Mouse (Mus musculus) kidney, adult 11 months (tissue): Measurements from ENCODE around the gene Atg13.
A peak's percentile ranks its signal among the peaks of the same experiment; 100 is the strongest.
"Not testable (repeated sequence)": the region's sequence is repeated elsewhere in the genome, so short reads cannot be mapped to it uniquely, and the experiment has no call there.

Source experiments
- DNase-seq: peaks from one replicate; pipeline ENCODE4 v3.0.0; 2022

The Atg13 gene

DNA sequence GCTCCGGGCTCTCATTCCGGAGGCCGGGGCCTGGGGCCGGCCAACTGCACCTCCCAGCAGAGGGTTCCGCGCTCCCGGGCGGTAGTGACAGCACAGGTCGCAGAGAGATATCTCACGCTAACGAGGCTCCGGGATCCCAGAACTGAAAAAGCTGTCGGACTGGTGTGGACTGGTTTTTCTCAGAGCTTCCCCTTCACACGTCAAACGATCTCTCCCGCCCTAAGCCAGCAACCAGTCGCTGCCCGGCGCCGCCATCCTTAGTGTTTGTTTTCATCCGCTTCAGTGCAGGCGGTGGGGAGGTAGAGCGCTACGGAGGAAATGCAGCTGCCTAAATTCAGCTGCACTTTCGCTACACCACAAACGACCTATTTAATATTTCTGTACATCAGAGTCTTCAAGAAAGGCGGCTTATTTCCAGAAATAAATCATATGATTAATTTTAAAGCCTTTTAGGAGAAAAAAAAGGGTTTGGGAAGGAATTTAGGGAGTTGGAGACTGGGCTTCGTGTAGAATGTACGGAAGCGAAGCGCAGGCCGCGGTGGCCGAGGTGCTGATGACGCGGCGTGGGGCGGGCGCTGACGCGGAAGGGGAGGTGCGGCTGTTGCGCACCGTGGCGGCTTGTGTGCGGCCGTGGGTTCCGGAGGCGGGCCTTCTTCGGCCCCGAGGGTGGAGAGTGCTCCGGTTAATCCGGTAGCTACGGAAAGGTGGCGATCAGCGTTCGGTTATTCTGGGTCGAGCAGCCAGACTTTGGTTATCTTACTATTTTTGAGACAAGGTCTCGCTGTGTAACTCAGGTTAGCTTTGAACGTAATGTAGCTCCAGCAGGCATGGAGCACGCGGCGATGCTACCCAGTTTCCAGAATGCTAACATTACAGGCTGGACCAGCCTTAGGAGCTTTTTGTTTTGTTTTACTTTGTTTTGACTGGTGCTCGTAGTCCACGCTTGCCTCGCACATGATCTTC, at the start of gene Atg13, which contains the start of gene Harbi1:
TSS of gene Atg13 (minus strand) at position 305 of the 963 bp plus-strand sequence.
TSS of gene Harbi1 (plus strand) at position 581 of the 963 bp plus-strand sequence.
- peak; percentile 89 for DNase-seq

DNA sequence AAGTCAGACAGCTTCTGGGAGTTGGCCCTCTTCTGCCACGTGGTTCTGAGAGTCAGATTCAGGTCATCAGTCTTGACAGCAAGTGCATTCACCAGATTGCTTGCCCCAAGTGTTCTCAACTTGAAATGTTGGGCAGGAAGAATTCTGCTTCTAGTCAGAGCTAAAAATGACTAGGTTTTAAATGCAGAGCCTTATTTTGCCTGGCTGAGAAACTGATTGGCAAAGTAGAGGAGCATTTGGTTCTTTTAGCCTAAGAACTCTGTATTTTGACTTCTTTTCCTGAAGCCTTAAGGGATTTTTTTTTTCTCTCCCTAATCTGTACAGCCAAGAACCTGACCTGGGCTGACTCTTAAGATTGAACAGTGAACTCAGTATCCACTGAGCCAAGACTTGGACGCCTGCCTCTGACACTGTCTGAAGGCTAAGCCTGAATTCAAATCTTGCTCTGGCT, 39.5 kb upstream of the Atg13 start:
- DNase-seq = peak; percentile 53

DNA sequence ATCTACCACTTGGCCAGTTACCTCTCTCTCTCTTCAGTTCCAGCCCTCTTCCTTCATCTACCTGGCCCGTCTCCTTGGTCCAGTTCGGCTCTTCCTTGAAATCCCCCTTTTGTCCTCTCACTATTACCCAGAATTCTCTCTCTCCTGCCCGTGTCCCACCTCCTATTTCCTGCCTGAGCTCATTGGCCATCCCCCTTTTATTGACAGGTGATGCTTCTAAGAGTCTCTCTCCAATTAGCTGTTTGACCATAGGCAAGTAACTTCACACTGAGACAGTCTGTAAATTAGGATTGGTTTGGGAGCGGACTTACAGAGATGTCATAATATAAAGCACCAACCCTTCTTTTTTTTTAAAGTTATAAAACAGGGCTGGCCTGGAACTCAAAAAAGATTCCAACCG, 34.3 kb upstream of the Atg13 start:
- DNase-seq = no peak

DNA sequence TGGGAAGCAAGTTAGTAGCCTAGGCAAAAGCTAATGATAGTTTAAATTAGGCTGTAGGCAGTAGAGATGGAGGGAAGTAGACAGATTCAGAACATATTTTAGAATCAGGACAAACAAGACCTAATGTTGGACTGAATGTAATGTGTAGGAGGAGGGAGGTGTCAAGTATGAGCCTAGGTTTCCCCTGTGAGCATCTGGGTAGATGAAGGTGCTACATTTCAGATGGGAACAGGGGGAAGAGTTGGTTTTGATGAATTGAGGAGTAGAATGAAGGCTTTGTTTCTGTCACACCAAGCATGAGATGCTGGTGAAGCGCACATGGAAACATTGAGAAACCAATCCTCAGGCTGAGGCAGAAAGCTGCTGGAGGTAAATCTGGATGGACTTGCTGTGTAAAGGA, 29.2 kb upstream of the Atg13 start:
- DNase-seq = no peak

DNA sequence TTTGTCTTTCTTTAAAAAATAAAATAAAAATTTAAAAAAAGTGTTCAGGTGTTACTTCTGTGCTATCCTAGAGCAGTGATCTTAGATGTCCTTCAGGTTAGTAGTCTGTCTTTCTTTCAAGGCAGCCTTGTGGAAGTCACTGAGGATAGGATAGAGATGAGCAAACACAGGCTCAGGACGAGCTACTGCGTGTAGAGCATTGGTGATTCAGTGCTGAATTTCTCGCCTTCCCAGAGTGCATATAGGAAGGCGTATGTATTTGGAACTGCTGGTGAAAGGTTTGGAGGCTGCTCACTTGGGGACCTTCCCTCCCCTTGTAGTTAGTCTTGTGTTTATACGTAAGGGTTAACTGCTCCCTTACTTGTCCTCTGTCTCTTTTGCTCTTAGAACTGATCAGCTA, 24.8 kb upstream of the Atg13 start:
- no peak for DNase-seq

DNA sequence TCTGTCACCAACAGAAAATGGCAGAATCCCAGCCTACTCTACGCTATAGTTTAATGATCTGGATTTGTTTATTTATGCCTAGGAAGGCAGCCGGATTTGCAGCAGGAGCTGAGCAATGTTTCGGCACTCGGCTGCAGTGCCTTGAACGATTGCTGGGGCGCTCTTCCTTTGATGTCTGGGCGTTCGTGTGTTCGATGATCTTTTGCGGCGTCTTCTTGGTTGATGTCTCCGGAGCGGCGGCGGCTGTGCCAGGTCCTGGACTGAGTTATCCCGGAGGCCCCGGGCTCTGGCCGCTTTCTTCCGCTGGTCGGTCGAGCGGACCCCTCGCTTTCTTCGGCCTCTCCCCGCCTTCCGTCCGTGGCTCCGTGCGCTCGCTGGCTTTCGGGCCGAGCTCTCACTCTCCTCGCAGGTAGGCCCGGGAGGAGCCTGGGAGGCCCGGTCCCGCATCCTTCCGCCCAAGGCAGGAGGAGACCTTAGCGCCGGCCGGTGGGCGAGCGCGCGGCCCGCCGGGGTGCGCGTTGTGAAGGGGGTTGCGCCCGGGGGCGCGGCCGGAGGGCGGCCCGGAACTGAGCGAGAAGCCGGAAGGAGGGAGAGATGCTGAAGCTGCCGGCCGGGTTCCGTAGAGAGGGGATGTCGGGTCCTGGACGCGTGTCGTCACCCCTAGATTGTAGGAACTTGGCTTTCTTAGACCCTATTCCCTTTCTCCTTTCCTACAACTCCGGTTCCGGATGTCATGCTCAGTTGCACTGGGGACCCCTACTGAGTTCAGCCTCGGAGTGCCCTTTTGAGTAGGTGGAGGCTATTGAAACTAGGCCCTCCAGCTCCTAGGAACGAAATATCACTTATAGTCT, 19.8 kb upstream of the Atg13 start, which contains the start of gene Ambra1:
TSS of gene Ambra1 (plus strand) at position 164 of the 851 bp plus-strand sequence.
- DNase-seq = peak; percentile 91

DNA sequence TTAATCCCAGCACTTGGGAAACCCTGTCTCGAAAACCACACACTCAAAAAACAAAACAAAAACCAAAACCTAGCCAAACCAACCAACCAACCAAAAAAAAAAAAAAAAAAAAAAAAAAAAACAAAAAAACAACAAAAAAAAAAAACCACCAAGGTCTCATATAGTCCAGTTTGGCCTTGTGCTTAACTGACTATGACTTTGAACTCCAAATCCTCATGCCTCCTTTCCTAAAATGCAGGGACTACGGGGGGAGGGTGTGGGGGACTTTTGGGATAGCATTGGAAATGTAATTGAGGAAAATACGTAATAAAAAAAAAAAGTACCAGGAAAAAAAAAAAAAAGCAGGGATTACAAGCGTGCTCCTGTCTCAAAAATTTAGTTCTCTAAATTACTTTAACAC, 19.2 kb upstream of the Atg13 start:
- DNase-seq = no peak

DNA sequence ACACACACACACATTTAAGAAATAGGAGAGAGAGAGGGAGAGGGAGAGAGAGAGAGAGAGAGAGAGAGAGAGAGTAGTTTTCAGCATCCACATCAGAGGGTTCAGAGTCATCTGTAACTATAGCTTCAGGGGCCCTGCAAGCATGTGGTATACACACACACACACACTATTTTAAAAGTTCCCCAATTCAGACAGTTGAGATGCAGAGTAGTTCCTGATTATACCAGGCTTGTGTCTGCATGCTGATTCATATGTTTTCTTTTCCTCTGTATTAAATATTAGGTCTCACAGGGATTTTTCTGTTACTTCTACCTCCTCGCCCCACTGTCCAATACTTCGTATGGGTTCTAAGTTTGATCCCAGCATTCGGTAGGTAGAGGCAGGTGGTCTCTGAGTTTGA, 16.6 kb upstream of the Atg13 start:
- DNase-seq = no peak

DNA sequence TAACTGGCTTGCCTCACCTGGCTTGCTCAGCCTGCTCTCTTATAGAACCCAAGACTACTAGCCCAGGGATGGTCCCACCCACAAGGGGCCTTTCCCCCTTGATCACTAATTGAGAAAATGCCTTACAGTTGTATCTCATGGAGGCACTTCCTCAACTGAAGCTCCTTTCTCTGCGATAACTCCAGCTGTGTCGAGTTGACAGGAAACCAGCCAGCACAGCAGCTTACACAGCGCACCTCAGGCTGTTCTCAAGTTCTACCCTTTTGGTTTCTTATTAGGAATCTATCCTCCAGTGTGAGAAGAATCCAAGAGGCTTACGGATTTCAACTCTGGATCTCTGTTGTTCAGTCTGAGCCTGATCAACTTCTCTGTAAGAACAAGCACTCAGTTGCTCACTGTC, 15.1 kb upstream of the Atg13 start:
- DNase-seq = not testable (repeated sequence)

DNA sequence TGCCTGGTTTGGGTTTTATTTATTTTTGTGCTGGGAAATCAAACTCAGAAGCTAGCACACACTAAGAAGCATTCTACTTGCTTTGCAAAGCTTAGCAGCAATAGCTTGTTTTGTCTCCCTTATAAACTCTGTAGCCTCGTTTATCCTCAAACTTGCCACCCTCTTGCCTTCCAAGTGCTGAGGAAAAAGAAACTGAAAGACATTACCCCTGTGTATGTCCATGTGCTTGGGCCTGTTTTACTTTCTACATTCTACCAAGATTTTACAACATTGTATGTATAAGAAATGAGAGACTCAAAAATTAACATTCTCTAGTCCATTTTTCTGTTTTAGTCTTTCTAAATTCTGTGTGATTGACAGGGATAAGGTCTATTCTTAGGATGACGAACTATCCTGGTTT, 14.3 kb upstream of the Atg13 start:
- DNase-seq = no peak

DNA sequence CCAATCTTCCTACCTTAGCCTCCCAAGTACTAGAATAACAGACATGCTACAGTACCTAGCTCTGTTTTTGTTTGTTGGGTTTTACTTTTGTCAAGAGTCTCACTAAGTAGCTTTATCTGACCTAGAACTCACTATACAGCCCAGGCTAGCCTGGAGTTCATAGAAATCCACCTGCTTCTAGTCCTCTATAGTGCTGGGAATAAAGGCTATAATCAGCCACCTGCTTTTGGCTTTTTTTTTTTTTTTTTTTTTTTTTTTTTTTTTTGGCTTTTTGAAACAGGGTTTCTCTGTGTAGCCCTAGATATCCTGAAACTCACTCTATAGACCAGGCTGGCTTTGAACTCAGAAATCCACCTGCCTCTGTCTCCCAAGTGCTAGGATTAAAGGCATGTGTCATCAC, 13.6 kb upstream of the Atg13 start:
- DNase-seq = no peak

DNA sequence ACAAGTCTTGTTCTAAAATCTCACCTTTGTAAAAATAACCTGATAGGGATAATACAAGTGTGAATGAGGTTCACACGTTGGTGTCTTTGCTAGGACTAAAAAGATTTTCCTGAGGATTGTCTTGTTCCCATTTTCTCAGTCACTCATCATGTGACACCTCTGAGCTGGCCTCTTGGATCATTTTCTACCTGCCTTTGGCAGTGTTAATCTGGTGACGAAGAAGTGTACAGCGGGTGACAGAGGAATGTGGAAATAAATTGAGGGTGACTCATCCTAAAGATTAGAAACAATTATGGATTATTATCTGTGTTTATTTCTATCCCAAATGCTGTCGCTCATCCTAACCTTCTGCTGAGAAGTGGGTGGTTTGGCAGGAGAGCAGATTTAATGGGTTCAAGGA, 13.0 kb upstream of the Atg13 start:
- DNase-seq = no peak

DNA sequence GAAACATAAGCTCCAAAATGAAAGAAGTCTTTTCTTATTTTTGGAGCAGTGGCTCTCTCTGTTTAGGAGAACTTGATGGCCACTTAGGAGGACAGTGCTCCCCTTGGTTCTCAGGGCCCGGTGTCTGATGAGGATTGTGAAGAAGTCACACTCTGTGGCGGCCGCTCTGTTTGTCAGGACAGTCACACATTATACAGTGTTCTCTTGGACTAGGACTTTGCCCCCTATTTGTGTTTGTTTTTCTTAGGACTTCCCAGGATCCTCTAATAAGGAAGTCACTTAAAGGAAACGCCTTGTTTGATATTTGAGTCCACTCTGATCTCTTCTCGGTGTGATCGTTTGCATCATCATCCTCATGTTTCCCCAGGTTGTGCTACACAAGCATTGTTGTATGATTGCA, 7.9 kb upstream of the Atg13 start:
- DNase-seq = peak; percentile 47

DNA sequence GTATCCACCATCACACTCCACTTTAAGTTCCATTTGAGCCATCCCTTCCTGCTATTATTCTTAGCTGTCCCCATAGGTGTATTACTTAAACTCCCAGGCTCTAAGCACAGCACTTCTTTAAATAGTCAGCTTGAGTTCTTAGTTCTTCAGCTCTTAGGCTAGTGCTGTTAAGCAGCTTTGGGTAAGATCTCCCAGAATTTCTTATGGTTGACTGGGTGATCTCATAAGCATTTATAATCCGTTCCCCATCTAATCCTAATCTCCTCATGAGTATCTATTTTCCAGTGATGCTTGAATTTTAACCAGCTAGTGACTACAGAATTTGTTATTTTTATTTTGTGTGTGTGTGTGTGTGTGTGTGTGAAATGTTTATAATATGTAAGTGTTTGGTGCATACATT, 4.5 kb upstream of the Atg13 start:
- DNase-seq = no peak

DNA sequence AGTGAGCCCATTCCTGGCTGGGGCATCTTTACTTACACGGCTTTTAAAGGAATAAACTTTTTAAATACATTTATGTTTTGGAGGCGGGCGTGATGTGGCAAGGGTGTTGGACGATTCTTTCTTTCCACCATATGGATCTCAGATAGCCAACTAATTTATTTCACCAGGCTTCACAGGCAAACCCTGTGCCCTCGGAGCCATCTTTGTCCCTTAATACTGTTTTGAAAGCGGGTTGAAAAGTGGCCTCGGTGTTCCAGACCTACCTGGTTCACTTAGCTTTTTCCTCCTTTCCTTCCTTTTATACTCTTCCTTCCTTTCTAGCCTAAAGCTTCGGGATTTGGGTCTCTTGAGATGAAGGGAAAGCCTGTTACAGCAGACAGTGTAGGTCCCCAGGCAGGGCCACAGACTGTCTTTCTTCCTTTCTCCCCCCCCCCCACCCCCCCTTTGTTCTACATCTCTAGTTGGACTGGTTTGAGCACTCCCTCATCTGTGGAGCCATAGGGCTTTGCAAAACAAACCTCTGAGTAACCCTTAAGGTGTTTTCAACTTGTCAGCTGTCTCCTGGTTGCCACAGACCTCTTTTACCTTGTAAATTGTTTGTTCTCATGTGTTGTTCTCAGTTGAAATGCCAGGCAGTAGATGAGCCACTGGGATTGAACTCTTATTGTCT, 1.0 kb upstream of the Atg13 start:
- DNase-seq = no peak

DNA sequence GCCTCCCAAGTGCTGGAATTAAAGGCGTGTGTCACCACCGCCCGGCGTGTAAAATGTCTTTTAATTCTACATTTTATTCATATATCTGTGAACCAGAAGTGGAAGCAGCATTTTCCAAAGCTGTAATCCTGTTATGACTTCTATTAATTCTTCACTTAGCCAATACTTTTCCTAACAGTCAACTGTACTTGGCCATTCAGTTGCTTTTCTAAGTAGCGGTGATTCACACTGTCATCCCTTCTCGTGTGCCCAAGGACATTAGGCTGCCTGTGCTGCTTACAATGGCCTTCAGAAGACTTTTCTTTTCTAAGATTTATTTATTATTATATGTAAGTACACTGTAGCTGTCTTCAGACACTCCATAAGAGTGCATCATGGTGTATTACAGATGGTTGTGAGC, 2.0 kb downstream of the Atg13 start:
- DNase-seq = no peak

DNA sequence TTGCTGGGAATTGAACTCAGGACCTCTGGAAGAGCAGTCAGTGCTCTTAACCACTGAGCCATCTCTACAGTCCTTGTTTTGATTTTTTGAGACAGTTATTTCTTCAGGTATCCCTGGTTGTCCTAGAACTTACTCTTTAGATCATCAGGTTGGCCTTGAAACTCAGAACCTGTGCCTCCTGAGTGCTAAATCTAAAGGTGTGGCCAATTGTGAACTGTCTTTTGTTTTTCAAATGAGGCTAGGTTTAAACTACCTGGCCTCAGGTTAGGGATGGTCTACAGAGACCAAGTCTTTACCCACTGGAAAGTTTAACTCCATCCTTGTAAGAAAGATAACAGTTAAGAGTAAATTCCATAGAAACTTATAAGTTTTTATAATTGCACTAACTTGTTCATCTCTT, 3.9 kb downstream of the Atg13 start:
- DNase-seq = no peak

DNA sequence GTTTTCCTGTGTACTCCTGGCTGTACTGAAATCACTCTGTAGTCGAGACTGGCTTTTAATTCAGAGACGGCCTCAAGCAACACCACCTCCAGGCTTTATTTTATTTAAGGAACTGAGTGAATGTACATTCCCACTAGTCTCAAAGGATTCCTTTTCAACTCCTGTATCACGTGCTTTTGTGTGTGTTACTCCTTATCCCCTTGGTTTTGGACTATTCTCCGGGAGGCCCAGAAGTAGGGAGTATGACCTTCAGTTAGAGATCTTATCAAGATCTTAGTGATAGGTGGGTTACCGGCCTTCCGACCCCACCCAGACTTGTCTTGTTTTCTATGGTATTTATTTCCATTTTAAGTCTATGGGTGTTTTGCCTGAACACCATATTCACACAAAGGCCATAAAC, 4.6 kb downstream of the Atg13 start:
- no peak for DNase-seq

DNA sequence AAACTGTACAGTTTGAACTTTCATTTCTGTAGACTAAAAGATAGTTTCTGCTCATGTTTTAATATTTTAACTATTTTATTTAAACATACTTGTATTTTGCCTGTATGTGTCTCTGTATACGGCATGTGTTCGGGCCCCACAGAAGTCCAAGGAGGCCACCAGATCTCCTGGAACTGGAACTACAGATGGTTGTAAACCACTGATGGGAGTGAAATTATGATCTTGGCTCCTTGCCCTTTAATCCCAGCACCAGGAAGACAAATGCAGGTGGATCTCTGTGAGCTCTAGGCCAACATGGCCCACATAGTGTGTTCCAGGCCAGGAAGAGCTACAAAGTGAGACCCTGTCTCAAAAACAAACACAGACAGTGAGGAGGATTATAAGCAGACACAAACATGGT, 9.0 kb downstream of the Atg13 start:
- no peak for DNase-seq

DNA sequence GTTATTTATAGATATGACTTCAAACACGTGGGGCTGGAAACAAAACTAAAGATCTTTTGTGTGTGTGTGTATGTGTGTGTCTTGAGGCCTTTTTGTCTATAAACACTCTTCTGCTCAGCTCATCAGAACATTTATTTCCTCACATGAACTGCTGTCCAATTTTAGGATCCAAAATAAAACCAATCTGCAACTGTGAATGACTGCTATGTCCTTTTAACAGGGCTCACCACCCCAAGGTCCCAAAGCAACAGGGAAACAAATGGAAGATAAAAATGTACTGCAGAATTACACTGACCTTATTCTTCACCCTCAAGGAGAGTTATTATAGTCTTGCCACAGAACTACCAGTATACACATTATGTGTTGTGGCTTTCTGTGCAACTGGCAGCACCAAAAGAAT, 11.2 kb downstream of the Atg13 start:
- no peak for DNase-seq

DNA sequence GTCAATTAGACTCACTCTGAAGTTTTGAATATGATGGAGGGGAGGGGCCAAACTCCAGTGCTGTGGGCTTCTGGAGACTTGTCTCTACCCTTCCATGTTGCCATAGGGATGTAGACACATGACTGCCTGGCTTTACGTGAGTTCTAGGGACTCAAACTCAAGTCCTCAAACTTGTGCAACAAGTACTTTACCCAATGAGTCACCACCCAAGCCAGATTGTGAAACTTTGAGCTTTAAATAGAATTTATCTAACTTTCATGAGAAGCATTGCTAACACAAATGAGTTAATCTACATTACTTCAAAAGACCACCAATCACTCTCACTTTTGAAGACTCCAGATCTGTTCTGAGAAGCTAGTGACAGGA, 14.2 kb downstream of the Atg13 start:
- no peak for DNase-seq

DNA sequence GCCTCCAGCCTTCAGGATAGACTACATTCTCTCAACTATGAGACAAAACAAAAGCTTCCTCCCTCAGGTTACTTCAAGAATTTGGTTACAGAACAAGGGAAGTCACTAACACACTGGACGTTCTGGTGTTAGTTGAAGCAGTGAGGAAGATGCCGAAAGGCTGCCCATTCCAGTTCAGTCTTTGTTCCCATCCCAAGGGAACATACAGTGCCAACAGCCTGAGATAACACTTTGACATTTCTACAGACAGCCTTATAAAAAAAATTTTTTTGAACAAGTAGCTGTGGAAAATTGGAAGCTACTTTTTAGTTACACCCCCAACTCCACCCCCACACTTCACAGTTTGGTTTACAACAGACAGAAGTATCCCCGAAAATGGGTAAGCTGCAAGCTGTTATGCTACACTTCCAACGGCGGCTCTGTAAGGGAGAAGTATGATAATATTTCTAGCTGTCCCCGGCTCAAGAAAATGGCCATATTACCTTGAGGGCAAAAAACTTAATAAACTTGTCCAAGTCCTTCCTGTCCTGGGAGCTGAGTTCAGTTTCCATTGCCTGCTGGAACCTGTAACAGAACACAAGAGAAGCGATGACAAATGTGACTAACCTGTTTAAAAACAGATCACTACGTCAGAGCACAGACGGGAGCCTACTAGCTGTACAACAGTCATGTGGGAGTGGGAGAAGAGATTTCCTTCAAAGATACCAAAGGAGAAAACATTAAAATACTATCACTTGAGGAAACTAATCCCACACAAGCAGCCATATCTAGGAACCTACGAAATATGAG, 14.7 kb downstream of the Atg13 start:
- DNase-seq = no peak
